Mouse (Mus musculus) liver, adult 2 months (tissue): ENCODE data around the gene Hspb3. TPM values are rescaled to one million over a fixed set of nuclear protein-coding genes. Genes with fewer than 3 reads are reported as not detected.

Experiments used
- DNase-seq: peaks from one replicate; pipeline ENCODE4 v3.0.0-alpha.2; 2011; ENCODE audit warnings: low read depth, low spot score; ENCODE audit errors: extremely low read depth
- H3K27ac ChIP-seq: fragments of 200-500 bp; replicated peaks from 2 replicates; pipeline ENCODE4 v1.5.1; 2012; ENCODE audit warnings: low read depth, mild to moderate bottlenecking, control low read depth, inconsistent platforms, low read length; ENCODE audit not compliant: insufficient read depth
- H3K27me3 ChIP-seq: fragments of 200-500 bp; 2 replicates; pipeline ENCODE4 v1.6.1; 2012; ENCODE audit warnings: mild to moderate bottlenecking, moderate library complexity, low read length, inconsistent platforms; ENCODE audit not compliant: control insufficient read depth, insufficient read depth
- H3K36me3 ChIP-seq: fragments of 200-500 bp; 2 replicates; pipeline ENCODE4 v1.6.1; 2012; ENCODE audit warnings: low read length, inconsistent platforms; ENCODE audit not compliant: control insufficient read depth, insufficient read depth
- H3K4me1 ChIP-seq: fragments of 200-500 bp; 2 replicates; pipeline ENCODE4 v1.6.1; 2011; ENCODE audit warnings: low read length; ENCODE audit not compliant: control insufficient read depth, insufficient read depth
- H3K4me3 ChIP-seq: fragments of 200-500 bp; 2 replicates; pipeline ENCODE4 v1.5.1; 2011; ENCODE audit warnings: low read depth, mild to moderate bottlenecking, control low read depth, low read length, moderate library complexity; ENCODE audit not compliant: insufficient read depth
- H3K79me2 ChIP-seq: fragments of 200-500 bp; 2 replicates; pipeline ENCODE4 v1.6.1; 2012; ENCODE audit warnings: inconsistent platforms, mild to moderate bottlenecking, low read length, moderate library complexity; ENCODE audit not compliant: control insufficient read depth, insufficient read depth
- H3K9ac ChIP-seq: fragments of 200-500 bp; 2 replicates; pipeline ENCODE4 v1.6.1; 2012; ENCODE audit warnings: low read depth, mild to moderate bottlenecking, control low read depth, inconsistent platforms, low read length
- CTCF ChIP-seq: fragments of 200-500 bp; IDR thresholded peaks from 2 replicates; pipeline ENCODE4 v1.5.1; 2011; ENCODE audit warnings: low read depth, low read length, control low read depth
- POLR2A ChIP-seq: fragments of 200-500 bp; IDR thresholded peaks from 2 replicates; pipeline ENCODE4 v1.6.1; 2011; ENCODE audit warnings: low read length, control low read depth; ENCODE audit not compliant: insufficient read depth; ENCODE audit errors: extremely low read depth
- WGBS: fragments of 180-500 bp; shearing (Covaris S2); methylation state at CpG from one replicate; pipeline ENCODE4 v1.1.7; 2018; 5-methylcytosine and 5-hydroxymethylcytosine counted together
- polyA plus RNA-seq: library from polyadenylated mRNA; depleted of rRNA; stranded (reverse); fragments of >200 nt; gene quantifications from 2 replicates; pipeline ENCODE4 v1.2.3, GENCODE M21; 2012
- total RNA-seq: library from RNA; depleted of rRNA; stranded (reverse); fragments of >200 nt; gene quantifications from 2 replicates; pipeline ENCODE4 v1.2.3, GENCODE M21; 2014

Gene Hspb3
- total and polyA plus RNA-seq, 2 experiments: not detected

- no peak for TF ChIP-seq POLR2A
- H3K27ac ChIP-seq: no peak overlapping the region
- no peaks in the 10 kb centered on the region for H3K36me3 ChIP-seq
- no peaks in the 10 kb centered on the region; the same call in 1 of the 2 replicates for H3K27me3 ChIP-seq
- H3K4me1 ChIP-seq: no peaks in the 10 kb centered on the region
- DNase-seq: no peak
- WGBS: 64% methylated on average over 6 of the region's 6 CpGs
- H3K9ac ChIP-seq: no peak overlapping the region
- H3K79me2 ChIP-seq: no peaks in the 10 kb centered on the region
- no peak overlapping the region for H3K4me3 ChIP-seq
Measured at GRCm38 (mm10) chr13:113632506-113632905, 31.0 kb downstream of the Hspb3 start.

DNA sequence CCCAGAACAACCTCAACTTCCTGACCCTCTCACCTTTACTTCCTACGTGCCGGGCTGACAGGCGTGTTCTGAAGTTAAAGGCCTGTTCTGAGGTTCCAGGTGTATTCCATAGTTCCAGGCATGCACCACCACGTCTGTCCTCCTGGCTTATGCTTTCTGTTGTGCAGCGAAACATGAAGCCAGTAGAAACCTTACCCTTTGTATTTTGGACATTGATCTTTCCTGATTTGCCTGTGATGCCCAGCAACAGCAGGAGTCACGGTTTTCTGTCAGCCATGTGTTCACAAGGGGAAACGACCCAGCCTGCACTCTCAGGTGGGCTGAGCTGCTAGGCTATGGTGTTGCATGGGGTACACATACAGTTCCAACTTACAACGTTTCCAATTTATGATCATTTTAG, 35.9 kb downstream of the Hspb3 start:
- Histone ChIP-seq H3K4me1 (no peaks in the 10 kb centered on the region), H3K36me3 (no peaks in the 10 kb centered on the region), H3K79me2 (no peaks in the 10 kb centered on the region), H3K9ac (no peak overlapping the region), H3K27me3 (no peaks in the 10 kb centered on the region), H3K27ac (no peak overlapping the region), H3K4me3 (no peak overlapping the region)
- 55% methylated on average over 8 of the region's 8 CpGs for WGBS
- DNase-seq: no peak
- no peak for TF ChIP-seq CTCF
- TF ChIP-seq POLR2A: no peak

- no peak overlapping the region for H3K9ac ChIP-seq
Measured at GRCm38 (mm10) chr13:113622865-113623255, 40.6 kb downstream of the Hspb3 start.

DNA sequence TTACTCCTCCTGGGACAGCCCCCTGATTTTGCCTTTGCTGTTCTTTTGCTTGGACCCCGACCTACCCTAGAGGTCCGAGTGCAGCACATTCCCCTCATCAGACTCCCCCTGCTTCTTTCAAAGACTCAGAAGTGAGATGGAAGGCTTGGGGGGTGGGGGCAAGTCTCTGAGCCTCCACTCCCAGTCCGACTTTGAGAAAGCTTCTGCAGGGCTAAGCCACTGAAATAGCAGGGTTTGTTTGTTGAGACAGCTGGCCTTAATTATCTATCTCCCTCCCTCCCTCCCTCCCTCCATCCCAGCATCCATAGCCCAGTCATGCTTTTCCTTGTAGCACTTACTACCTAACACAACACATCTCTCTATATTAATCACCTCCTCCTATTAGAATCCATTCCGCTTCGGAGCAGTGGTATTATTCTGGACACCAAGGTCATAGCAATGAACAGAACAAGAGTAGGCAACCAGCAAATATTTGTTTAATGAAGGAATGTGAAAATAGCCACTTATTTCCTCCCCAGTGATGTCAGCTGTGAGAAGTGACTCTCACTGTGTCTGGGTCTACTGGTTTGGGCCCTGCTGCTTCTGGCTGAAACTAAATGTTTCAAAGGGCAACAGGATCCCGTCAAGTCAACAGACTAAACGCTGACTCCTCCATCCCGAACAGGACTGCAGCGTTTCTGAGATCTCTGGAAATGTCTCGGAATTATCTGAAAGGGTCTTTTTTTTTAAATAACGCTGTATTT, 41.2 kb downstream of the Hspb3 start:
- 45% methylated on average over 11 of the region's 11 CpGs for whole genome bisulfite sequencing
- H3K4me3 ChIP-seq: no peak overlapping the region
- TF ChIP-seq POLR2A: no peak
- TF ChIP-seq CTCF: no peak
- no peaks in the 10 kb centered on the region for H3K36me3 ChIP-seq
- H3K27me3 ChIP-seq: no peaks in the 10 kb centered on the region
- peaks cover 9% of the 10 kb centered on the region for H3K79me2 ChIP-seq
- no peak for DNase-seq
- no peaks in the 10 kb centered on the region for H3K4me1 ChIP-seq
- no peak overlapping the region for H3K27ac ChIP-seq
- H3K9ac ChIP-seq: no peak overlapping the region

More at GRCm38 (mm10) chr13:113622865-113623255, 40.6 kb downstream of the Hspb3 start:
- 79% methylated on average over 8 of the region's 8 CpGs for WGBS
- no peak for DNase-seq
- Histone ChIP-seq H3K27ac (no peak overlapping the region), H3K4me1 (no peaks in the 10 kb centered on the region), H3K36me3 (no peaks in the 10 kb centered on the region), H3K79me2 (peaks cover 4% of the 10 kb centered on the region), H3K27me3 (no peaks in the 10 kb centered on the region), H3K4me3 (no peak overlapping the region)
- no peak for TF ChIP-seq CTCF
- TF ChIP-seq POLR2A: no peak

- Histone ChIP-seq H3K27me3 (no peaks in the 10 kb centered on the region), H3K27ac (no peak overlapping the region), H3K79me2 (peaks cover 15% of the 10 kb centered on the region), H3K36me3 (no peaks in the 10 kb centered on the region), H3K9ac (no peak overlapping the region), H3K4me3 (no peak overlapping the region), H3K4me1 (peaks cover 10% of the 10 kb centered on the region)
- no peak for TF ChIP-seq CTCF
- 51% methylated on average over 9 of the region's 9 CpGs for WGBS
- no peak for DNase-seq
Measured at GRCm38 (mm10) chr13:113619003-113619402, 44.5 kb downstream of the Hspb3 start.
